Mouse (Mus musculus) brain, embryonic 18.5 days (tissue): Measurements from ENCODE around the gene Lemd1.

Experiments used
- DNase-seq: peaks from one replicate; pipeline ENCODE4 v3.0.0-alpha.2; 2012; ENCODE audit warnings: low read depth, low spot score

The Lemd1 gene

GRCm38 (mm10) chr1:132164780-132165518, 26.3 kb upstream of the Lemd1 start:
- no peak for DNase-seq

- no peak for DNase-seq
Observed at GRCm38 (mm10) chr1:132165859-132166258, 25.4 kb upstream of the Lemd1 start.

GRCm38 (mm10) chr1:132168115-132168767, 23.0 kb upstream of the Lemd1 start:
- DNase-seq: peak; percentile 49

GRCm38 (mm10) chr1:132170698-132171097, 20.5 kb upstream of the Lemd1 start:
- DNase-seq: no peak

- DNase-seq: no peak
Observed at GRCm38 (mm10) chr1:132171619-132172018, 19.6 kb upstream of the Lemd1 start.

GRCm38 (mm10) chr1:132186303-132186702, 4.9 kb upstream of the Lemd1 start:
- DNase-seq: no peak

GRCm38 (mm10) chr1:132188442-132189066, 2.7 kb upstream of the Lemd1 start:
- no peak for DNase-seq

- DNase-seq: no peak
Observed at GRCm38 (mm10) chr1:132189231-132189630, 2.0 kb upstream of the Lemd1 start.

- DNase-seq: no peak
Observed at GRCm38 (mm10) chr1:132190040-132190513, 1.2 kb upstream of the Lemd1 start.

- no peak for DNase-seq
Observed at GRCm38 (mm10) chr1:132190621-132191092, 574 bp upstream of the Lemd1 start.

GRCm38 (mm10) chr1:132191786-132192680, 802 bp downstream of the Lemd1 start:
- DNase-seq: no peak

GRCm38 (mm10) chr1:132193806-132194205, 2.6 kb downstream of the Lemd1 start:
- no peak for DNase-seq

GRCm38 (mm10) chr1:132194624-132195023, 3.4 kb downstream of the Lemd1 start:
- DNase-seq: no peak

GRCm38 (mm10) chr1:132195100-132195499, 3.9 kb downstream of the Lemd1 start:
- DNase-seq: no peak

GRCm38 (mm10) chr1:132195681-132196080, 4.5 kb downstream of the Lemd1 start:
- no peak for DNase-seq

- no peak for DNase-seq
Observed at GRCm38 (mm10) chr1:132196337-132196736, 5.1 kb downstream of the Lemd1 start.

GRCm38 (mm10) chr1:132197666-132198065, 6.4 kb downstream of the Lemd1 start:
- no peak for DNase-seq

- no peak for DNase-seq
Observed at GRCm38 (mm10) chr1:132198401-132199071, 7.3 kb downstream of the Lemd1 start.

- no peak for DNase-seq
Observed at GRCm38 (mm10) chr1:132199244-132199643, 8.0 kb downstream of the Lemd1 start.

- DNase-seq: no peak
Observed at GRCm38 (mm10) chr1:132199934-132200333, 8.7 kb downstream of the Lemd1 start.
